Mouse (Mus musculus) midbrain, postnatal 0 days (tissue): Measurements from ENCODE around the gene Abca13. TPM values are rescaled to one million over a fixed set of nuclear protein-coding genes. Genes with fewer than 3 reads are reported as not detected.

ENCODE experiments used
- ATAC-seq: fragments of 200-750 bp; cut with Nextera tagmentation; 2 replicates; pipeline ENCODE4 v1.8.0; 2017; ENCODE audit warnings: moderate number of reproducible peaks, mild to moderate bottlenecking, moderate TSS enrichment, moderate library complexity; ENCODE audit not compliant: low FRiP score
- DNase-seq: peaks from one replicate; pipeline ENCODE4 v3.0.0-alpha.2; 2015; ENCODE audit warnings: low spot score
- H3K27ac ChIP-seq: fragments of 300-500 bp; sonication (generic); 2 replicates; pipeline ENCODE4 v1.5.1; 2014; ENCODE audit warnings: low read depth, mild to moderate bottlenecking, low read length, mixed read lengths
- H3K27me3 ChIP-seq: fragments of 300-500 bp; sonication (generic); 2 replicates; pipeline ENCODE4 v1.6.1; 2014; ENCODE audit warnings: low read length, control low read depth, mixed read lengths; ENCODE audit not compliant: insufficient read depth
- H3K36me3 ChIP-seq: fragments of 300-500 bp; sonication (generic); 2 replicates; pipeline ENCODE4 v1.6.1; 2014; ENCODE audit warnings: low read length, control low read depth, mixed read lengths; ENCODE audit not compliant: insufficient read depth
- H3K4me1 ChIP-seq: fragments of 300-500 bp; sonication (generic); 2 replicates; pipeline ENCODE4 v1.6.1; 2014; ENCODE audit warnings: mild to moderate bottlenecking, control low read depth, antibody characterized with exemption, low read length, mixed read lengths; ENCODE audit not compliant: insufficient read depth
- H3K4me2 ChIP-seq: fragments of 300-500 bp; sonication (generic); 2 replicates; pipeline ENCODE4 v1.6.1; 2014; ENCODE audit warnings: low read depth, mild to moderate bottlenecking, low read length, mixed read lengths; ENCODE audit not compliant: poor library complexity, severe bottlenecking
- H3K4me3 ChIP-seq: fragments of 300-500 bp; sonication (generic); 2 replicates; pipeline ENCODE4 v1.5.1; 2014; ENCODE audit warnings: low read depth, mild to moderate bottlenecking, low read length, moderate library complexity
- H3K9ac ChIP-seq: fragments of 300-500 bp; sonication (generic); replicated peaks from 2 replicates; pipeline ENCODE4 v1.6.1; 2014; ENCODE audit warnings: mild to moderate bottlenecking, low read length, moderate library complexity, mixed read lengths; ENCODE audit not compliant: poor library complexity, severe bottlenecking
- H3K9me3 ChIP-seq: fragments of 300-500 bp; sonication (generic); 2 replicates; pipeline ENCODE4 v1.6.1; 2016; ENCODE audit warnings: low read length, control low read depth
- CTCF ChIP-seq: IDR thresholded peaks from 2 replicates; pipeline ENCODE4 v1.5.1; 2016; ENCODE audit warnings: antibody characterized with exemption, mild to moderate bottlenecking
- WGBS: fragments of 180-500 bp; shearing (Covaris S2); extraction: QIAGEN DNeasy Blood & Tissue Kit; methylation state at CpG from one replicate; pipeline ENCODE4 v1.1.7; 2014; 5-methylcytosine and 5-hydroxymethylcytosine counted together
- polyA plus RNA-seq: library from polyadenylated mRNA; unstranded; fragments of >200 nt; fragmentation: Nextera tagmentation; extraction: Ambion mirVana; gene quantifications from 2 replicates; pipeline ENCODE4 v1.2.1, GENCODE M21; 2015
- total RNA-seq: library from RNA; depleted of rRNA; stranded (reverse); fragments of >200 nt; gene quantifications from 2 replicates; pipeline ENCODE4 v1.2.3, GENCODE M21; 2014

Abca13 gene
- total and polyA plus RNA-seq, 2 experiments from 2014 or later: 0.01 to 0.05 TPM

GRCm38 (mm10) chr11:9427411-9427810 lies 235.7 kb downstream of the Abca13 start:
- Histone ChIP-seq H3K9ac (no peak overlapping the region), H3K27ac (no peak overlapping the region), H3K4me3 (no peak overlapping the region), H3K4me2 (no peak overlapping the region), H3K27me3 (no peaks in the 10 kb centered on the region), H3K36me3 (no peaks in the 10 kb centered on the region), H3K9me3 (no peaks in the 10 kb centered on the region), H3K4me1 (no peaks in the 10 kb centered on the region)
- DNase-seq: no peak
- no peak for ATAC-seq
- no peak for TF ChIP-seq CTCF
- 84% methylated on average over 3 of the region's 3 CpGs for WGBS

- Histone ChIP-seq H3K9me3 (no peaks in the 10 kb centered on the region), H3K4me2 (no peak overlapping the region), H3K27ac (no peak overlapping the region), H3K27me3 (no peaks in the 10 kb centered on the region), H3K9ac (no peak overlapping the region), H3K4me1 (no peaks in the 10 kb centered on the region), H3K4me3 (no peak overlapping the region), H3K36me3 (no peaks in the 10 kb centered on the region)
- no peak for TF ChIP-seq CTCF
- WGBS: 75% methylated on average over 5 of the region's 5 CpGs
- DNase-seq (no peak), ATAC-seq (no peak)
Measured at GRCm38 (mm10) chr11:9432807-9433206, 241.1 kb downstream of the Abca13 start.

GRCm38 (mm10) chr11:9436617-9437016 lies 244.9 kb downstream of the Abca13 start:
- no peak for ATAC-seq
- no peak overlapping the region for H3K27ac ChIP-seq
- no peaks in the 10 kb centered on the region for H3K9me3 ChIP-seq
- H3K9ac ChIP-seq: no peak overlapping the region
- TF ChIP-seq CTCF: no peak
- no peak for DNase-seq
- no peak overlapping the region for H3K4me2 ChIP-seq
- H3K4me3 ChIP-seq: no peak overlapping the region
- no peaks in the 10 kb centered on the region for H3K4me1 ChIP-seq
- no peaks in the 10 kb centered on the region for H3K36me3 ChIP-seq
- H3K27me3 ChIP-seq: no peaks in the 10 kb centered on the region

GRCm38 (mm10) chr11:9439781-9440180 lies 248.0 kb downstream of the Abca13 start:
- H3K27me3 ChIP-seq: no peaks in the 10 kb centered on the region
- no peaks in the 10 kb centered on the region for H3K4me1 ChIP-seq
- ATAC-seq: no peak
- no peak for TF ChIP-seq CTCF
- 85% methylated on average over 2 of the region's 2 CpGs for WGBS
- H3K27ac ChIP-seq: no peak overlapping the region
- no peak overlapping the region for H3K4me2 ChIP-seq
- H3K36me3 ChIP-seq: no peaks in the 10 kb centered on the region
- H3K4me3 ChIP-seq: no peak overlapping the region
- H3K9me3 ChIP-seq: no peaks in the 10 kb centered on the region
- H3K9ac ChIP-seq: no peak overlapping the region
- no peak for DNase-seq

- H3K27ac ChIP-seq: no peak overlapping the region
- TF ChIP-seq CTCF: no peak
- no peaks in the 10 kb centered on the region for H3K9me3 ChIP-seq
- ATAC-seq (no peak), DNase-seq (no peak)
- H3K27me3 ChIP-seq: no peaks in the 10 kb centered on the region
- no peaks in the 10 kb centered on the region for H3K4me1 ChIP-seq
- no peak overlapping the region for H3K4me3 ChIP-seq
- WGBS: 54% methylated on average over 4 of the region's 4 CpGs
- no peak overlapping the region for H3K9ac ChIP-seq
- H3K36me3 ChIP-seq: no peaks in the 10 kb centered on the region
- H3K4me2 ChIP-seq: no peak overlapping the region
Measured at GRCm38 (mm10) chr11:9441192-9441591, 249.4 kb downstream of the Abca13 start.

GRCm38 (mm10) chr11:9472400-9472799 lies 280.7 kb downstream of the Abca13 start:
- TF ChIP-seq CTCF: no peak
- no peak overlapping the region for H3K4me3 ChIP-seq
- ATAC-seq: no peak
- H3K4me1 ChIP-seq: no peaks in the 10 kb centered on the region
- H3K36me3 ChIP-seq: no peaks in the 10 kb centered on the region
- 63% methylated on average over 1 of the region's 1 CpGs for WGBS
- H3K9ac ChIP-seq: no peak overlapping the region
- no peaks in the 10 kb centered on the region for H3K9me3 ChIP-seq
- no peak overlapping the region for H3K27ac ChIP-seq
- no peak overlapping the region for H3K4me2 ChIP-seq
- no peak for DNase-seq
- H3K27me3 ChIP-seq: no peaks in the 10 kb centered on the region
